ENCODE assay signal across 8 mouse cellular contexts in genomic region chr11:98348083-98348961, GRCm38 (mm10). TPM values are rescaled to one million over a fixed set of nuclear protein-coding genes. Genes with fewer than 3 reads are reported as not detected.
DNase-seq lines count a peak whose midpoint lies in the region; ATAC-seq and TF ChIP-seq lines count a peak whose summit lies in the region.

Ppp1r1b (plus strand) TSS chr11:98348404.

- peaks cover 74% of the 10 kb centered on the region for H3K27me3 ChIP-seq in heart, embryonic 11.5 days (ENCODE audit: control insufficient read depth, insufficient read depth, low read length)
- peaks cover 71% of the 10 kb centered on the region for H3K27me3 ChIP-seq in kidney, embryonic 14.5 days (ENCODE audit: control insufficient read depth, insufficient read depth, low read length)
- peaks cover 76% of the 10 kb centered on the region for H3K27me3 ChIP-seq in limb, embryonic 14.5 days (ENCODE audit: control insufficient read depth, insufficient read depth, low read length)

- peak within 1 kb of the TSS; percentile 89 for H3K4me2 ChIP-seq in heart, embryonic 11.5 days
- peak within 1 kb of the TSS; percentile 60 for H3K4me2 ChIP-seq in kidney, embryonic 14.5 days (replicated peaks; ENCODE audit: low read depth, low read length)
- peak within 1 kb of the TSS; percentile 74 for H3K4me2 ChIP-seq in limb, embryonic 14.5 days (replicated peaks; ENCODE audit: low read depth, low read length, severe bottlenecking)

- peak within 1 kb of the TSS; percentile 70 for H3K9ac ChIP-seq in heart, embryonic 11.5 days (ENCODE audit: low read depth, low read length)
- H3K9ac ChIP-seq in kidney, embryonic 14.5 days (ENCODE audit: low read depth, low read length) = peak within 1 kb of the TSS; percentile 5; the same call in 1 of the 2 replicates
- peak within 1 kb of the TSS; percentile 50 for H3K9ac ChIP-seq in limb, embryonic 14.5 days (ENCODE audit: low read depth, low read length, severe bottlenecking)

- peaks cover 8% of the 10 kb centered on the region; the same call in 1 of the 2 replicates for H3K4me1 ChIP-seq in heart, embryonic 11.5 days (ENCODE audit: control insufficient read depth, insufficient read depth, low read length)
- peaks cover 5% of the 10 kb centered on the region; the same call in 1 of the 2 replicates for H3K4me1 ChIP-seq in kidney, embryonic 14.5 days (ENCODE audit: control insufficient read depth, insufficient read depth, low read length)
- peaks cover 5% of the 10 kb centered on the region; the same call in 1 of the 2 replicates for H3K4me1 ChIP-seq in limb, embryonic 14.5 days (ENCODE audit: control insufficient read depth, insufficient read depth, low read length)

- 0 out of 2 replicates have a peak, but pooled peaks have one; percentile 50 for ATAC-seq in heart, embryonic 11.5 days (replicated peaks; ENCODE audit: insufficient number of reproducible peaks, low FRiP score, low TSS enrichment)
- peak; percentile 68 for ATAC-seq in kidney, embryonic 14.5 days (ENCODE audit: low FRiP score, low TSS enrichment)
- peak; percentile 82 for ATAC-seq in limb, embryonic 14.5 days (ENCODE audit: low FRiP score, low read depth)

- no peak for TF ChIP-seq POLR2A in limb, embryonic 14.5 days (IDR thresholded peaks at IDR 0.05; ENCODE audit: borderline replicate concordance, extremely low read depth, insufficient read depth, insufficient read length)

- no peaks in the 10 kb centered on the region for H3K36me3 ChIP-seq in heart, embryonic 11.5 days (ENCODE audit: control insufficient read depth, insufficient read depth, low read length)
- H3K36me3 ChIP-seq in kidney, embryonic 14.5 days (ENCODE audit: control insufficient read depth, insufficient read depth, low read length) = no peaks in the 10 kb centered on the region
- H3K36me3 ChIP-seq in limb, embryonic 14.5 days (ENCODE audit: control insufficient read depth, insufficient read depth, low read length) = no peaks in the 10 kb centered on the region

- no peak within 1 kb of the TSS for H3K27ac ChIP-seq in heart, embryonic 11.5 days (ENCODE audit: low read depth, low read length)
- no peak within 1 kb of the TSS for H3K27ac ChIP-seq in kidney, embryonic 14.5 days (ENCODE audit: low read depth, low read length)
- H3K27ac ChIP-seq in limb, embryonic 14.5 days (replicated peaks; ENCODE audit: low read depth, low read length) = no peak within 1 kb of the TSS

- H3K4me3 ChIP-seq in heart, embryonic 11.5 days (ENCODE audit: low read depth, low read length) = peak within 1 kb of the TSS; percentile 51
- H3K4me3 ChIP-seq in kidney, embryonic 14.5 days (ENCODE audit: low read length) = peak within 1 kb of the TSS; percentile 38
- peak within 1 kb of the TSS; percentile 41 for H3K4me3 ChIP-seq in limb, embryonic 14.5 days (replicated peaks; ENCODE audit: low read length)

- WGBS in heart, embryonic 11.5 days (ENCODE audit: insufficient replicate concordance) = under 1% methylated on average over 51 of the region's 55 CpGs
- WGBS in kidney, embryonic 14.5 days = under 1% methylated on average over 55 of the region's 55 CpGs
- WGBS in limb, embryonic 14.5 days = 1% methylated on average over 46 of the region's 55 CpGs

- DNase-seq in heart, adult 11 months = peak; percentile 97
- no peak for DNase-seq in heart, adult 8-10 months (ENCODE audit: low spot score)
- peak; percentile 77 for DNase-seq in cerebellum, adult 9-10 months
- DNase-seq in limb, embryonic 14.5 days (ENCODE audit: low spot score) = no peak
- DNase-seq in naive thymus-derived CD4-positive, alpha-beta T cell, adult 2 months (ENCODE audit: low read depth) = peak; percentile 58
- DNase-seq in thymus, postnatal 4 days = peak; percentile 74

- H3K9me3 ChIP-seq in heart, embryonic 11.5 days (replicated peaks; ENCODE audit: control insufficient read depth, low read length) = no peaks in the 10 kb centered on the region
- no peaks in the 10 kb centered on the region for H3K9me3 ChIP-seq in kidney, embryonic 14.5 days (ENCODE audit: control insufficient read depth, low read length)
- H3K9me3 ChIP-seq in limb, embryonic 14.5 days (ENCODE audit: control insufficient read depth, low read length) = no peaks in the 10 kb centered on the region

RNA-seq across cellular contexts. Expression of gene Ppp1r1b, which starts in this region (rescaled TPM):
- 10 to 100 TPM in 2 of 4 experiments, 1 to 10 TPM in 2; 4.0 to 11.3 (median 7.1) TPM for total RNA-seq in heart, adult 8-10 months (2022)
- 13.6 and 15.3 TPM in 2 replicates for polyA plus RNA-seq in heart, embryonic 11.5 days (2014; fragmentation: Nextera tagmentation; extraction: Ambion mirVana)
- 0.87 and 1.7 TPM in 2 replicates for polyA plus RNA-seq in kidney, embryonic 14.5 days (2014; fragmentation: Nextera tagmentation; extraction: Ambion mirVana)
- 3.5 and 3.6 TPM in 2 replicates for polyA plus RNA-seq in limb, embryonic 14.5 days (2012; rRNA removed)
- 2.9 and 3.6 TPM in 2 replicates for polyA plus RNA-seq in limb, embryonic 14.5 days (2014; fragmentation: Nextera tagmentation; extraction: Ambion mirVana)

Comparison
In these comparisons a context has a peak if more than half of its experiments do, and no peak if none do; other contexts are left out.
1. DNase-seq: peak in heart, adult 11 months (single experiment), cerebellum, adult 9-10 months (single experiment), naive thymus-derived CD4-positive, alpha-beta T cell, adult 2 months (single experiment) and thymus, postnatal 4 days (single experiment); none in heart, adult 8-10 months (single experiment) and limb, embryonic 14.5 days (single experiment).
2. H3K9ac ChIP-seq: peak in every context shown above with its lines; median percentile 70 in heart, embryonic 11.5 days; 50 in limb, embryonic 14.5 days; 5 in kidney, embryonic 14.5 days.
3. Peak in every context shown above with its lines, with median percentiles within 50 percentile points of each other: ATAC-seq, H3K4me2 ChIP-seq and H3K4me3 ChIP-seq.